Mouse (Mus musculus) liver, embryonic 15.5 days (tissue): ENCODE results near the gene Zfyve28. TPM values are rescaled to one million over a fixed set of nuclear protein-coding genes. Genes with fewer than 3 reads are reported as not detected.

Experiments used
- ATAC-seq: fragments of 200-750 bp; cut with Nextera tagmentation; 2 replicates; pipeline ENCODE4 v1.8.0; 2017; ENCODE audit warnings: moderate number of reproducible peaks, mild to moderate bottlenecking, moderate library complexity; ENCODE audit not compliant: insufficient read depth
- H3K27ac ChIP-seq: fragments of 300-500 bp; sonication (generic); replicated peaks from 2 replicates; pipeline ENCODE4 v1.5.1; 2015; ENCODE audit warnings: mild to moderate bottlenecking, inconsistent platforms
- H3K27me3 ChIP-seq: fragments of 300-500 bp; sonication (generic); 2 replicates; pipeline ENCODE4 v1.6.1; 2015; ENCODE audit warnings: mild to moderate bottlenecking, inconsistent platforms
- H3K36me3 ChIP-seq: fragments of 300-500 bp; sonication (generic); replicated peaks from 2 replicates; pipeline ENCODE4 v1.6.1; 2015; ENCODE audit warnings: moderate library complexity, mild to moderate bottlenecking, inconsistent platforms
- H3K4me1 ChIP-seq: fragments of 300-500 bp; sonication (generic); replicated peaks from 2 replicates; pipeline ENCODE4 v1.6.1; 2015; ENCODE audit warnings: inconsistent platforms
- H3K4me2 ChIP-seq: fragments of 300-500 bp; sonication (generic); 2 replicates; pipeline ENCODE4 v1.6.1; 2015; ENCODE audit warnings: moderate library complexity, mild to moderate bottlenecking, inconsistent platforms
- H3K4me3 ChIP-seq: fragments of 300-500 bp; sonication (generic); replicated peaks from 2 replicates; pipeline ENCODE4 v1.5.1; 2015; ENCODE audit warnings: mild to moderate bottlenecking, inconsistent platforms
- H3K9ac ChIP-seq: fragments of 300-500 bp; sonication (generic); 2 replicates; pipeline ENCODE4 v1.6.1; 2015; ENCODE audit warnings: moderate library complexity, mild to moderate bottlenecking, inconsistent platforms
- H3K9me3 ChIP-seq: fragments of 300-500 bp; sonication (generic); replicated peaks from 2 replicates; pipeline ENCODE4 v1.6.1; 2016; ENCODE audit warnings: inconsistent platforms
- WGBS: fragments of 180-500 bp; shearing (Covaris S2); methylation state at CpG from one replicate; pipeline ENCODE4 v1.1.7; 2015; ENCODE audit warnings: mixed read lengths; ENCODE audit not compliant: insufficient replicate concordance; 5-methylcytosine and 5-hydroxymethylcytosine counted together
- polyA plus RNA-seq: library from polyadenylated mRNA; unstranded; fragments of >200 nt; fragmentation: Nextera tagmentation; extraction: Ambion mirVana; gene quantifications from 2 replicates; pipeline ENCODE4 v1.2.1, GENCODE M21; 2015

The Zfyve28 gene
- polyA plus RNA-seq, 1 experiment from 2014 or later = 0.07 TPM

- Histone ChIP-seq H3K27ac (no peak overlapping the region), H3K4me2 (no peak overlapping the region)
- WGBS = 54% methylated on average over 1 of the region's 1 CpGs
Measured at GRCm38 (mm10) chr5:34189521-34189920, 98.7 kb downstream of the Zfyve28 start.

GRCm38 (mm10) chr5:34188856-34189255 lies 99.4 kb downstream of the Zfyve28 start:
- 49% methylated on average over 2 of the region's 2 CpGs for WGBS
- Histone ChIP-seq H3K9ac (no peak overlapping the region), H3K27ac (no peak overlapping the region), H3K9me3 (no peaks in the 10 kb centered on the region), H3K27me3 (no peaks in the 10 kb centered on the region), H3K4me3 (no peak overlapping the region), H3K36me3 (no peaks in the 10 kb centered on the region), H3K4me1 (peaks cover 37% of the 10 kb centered on the region), H3K4me2 (peak overlapping the region; percentile 100; the same call in 1 of the 2 replicates)
- ATAC-seq = no peak

More at GRCm38 (mm10) chr5:34189521-34189920, 98.7 kb downstream of the Zfyve28 start:
- ATAC-seq = no peak
- Histone ChIP-seq H3K4me3 (no peak overlapping the region), H3K9me3 (no peaks in the 10 kb centered on the region), H3K9ac (no peak overlapping the region), H3K36me3 (no peaks in the 10 kb centered on the region), H3K4me1 (peaks cover 37% of the 10 kb centered on the region), H3K27me3 (no peaks in the 10 kb centered on the region)

GRCm38 (mm10) chr5:34187601-34188316 lies 100.5 kb downstream of the Zfyve28 start, which contains the start of gene Mxd4:
Gene Mxd4, minus strand, starts transcription at chr5:34187720.
- H3K4me3 ChIP-seq = peak within 1 kb of the TSS; percentile 79
- H3K4me1 ChIP-seq = peaks cover 37% of the 10 kb centered on the region

GRCm38 (mm10) chr5:34186961-34187391 lies 101.3 kb downstream of the Zfyve28 start:
- H3K9me3 ChIP-seq = no peaks in the 10 kb centered on the region
- peak overlapping the region; percentile 69 for H3K9ac ChIP-seq
- no peaks in the 10 kb centered on the region for H3K27me3 ChIP-seq
- peak overlapping the region; percentile 100 for H3K4me2 ChIP-seq
- peak overlapping the region; percentile 79 for H3K4me3 ChIP-seq
- H3K27ac ChIP-seq = peak overlapping the region; percentile 90
- no peaks in the 10 kb centered on the region for H3K36me3 ChIP-seq
- 0% methylated on average over 42 of the region's 46 CpGs for WGBS
- H3K4me1 ChIP-seq = peaks cover 37% of the 10 kb centered on the region
- peak; percentile 11 for ATAC-seq

More at GRCm38 (mm10) chr5:34187601-34188316, 100.5 kb downstream of the Zfyve28 start, which contains the start of gene Mxd4:
- ATAC-seq = peak; percentile 96
- H3K9me3 ChIP-seq = no peaks in the 10 kb centered on the region
- peak within 1 kb of the TSS; percentile 69 for H3K9ac ChIP-seq
- H3K4me2 ChIP-seq = peak within 1 kb of the TSS; percentile 100
- H3K36me3 ChIP-seq = no peaks in the 10 kb centered on the region
- under 1% methylated on average over 60 of the region's 60 CpGs for WGBS
- no peaks in the 10 kb centered on the region for H3K27me3 ChIP-seq
- H3K27ac ChIP-seq = peak within 1 kb of the TSS; percentile 90

- H3K9ac ChIP-seq = peak overlapping the region; percentile 69; the same call in 1 of the 2 replicates
- peak overlapping the region; percentile 79 for H3K4me3 ChIP-seq
- 58% methylated on average over 2 of the region's 2 CpGs for WGBS
- no peak overlapping the region for H3K27ac ChIP-seq
- H3K9me3 ChIP-seq = no peaks in the 10 kb centered on the region
- peaks cover 37% of the 10 kb centered on the region for H3K4me1 ChIP-seq
- H3K36me3 ChIP-seq = no peaks in the 10 kb centered on the region
- H3K27me3 ChIP-seq = no peaks in the 10 kb centered on the region
- H3K4me2 ChIP-seq = peak overlapping the region; percentile 100
- no peak for ATAC-seq
Measured at GRCm38 (mm10) chr5:34186391-34186790, 101.9 kb downstream of the Zfyve28 start.

- H3K4me1 ChIP-seq = peaks cover 37% of the 10 kb centered on the region
- ATAC-seq = no peak
- H3K4me3 ChIP-seq = no peak overlapping the region
- H3K27me3 ChIP-seq = no peaks in the 10 kb centered on the region
- H3K4me2 ChIP-seq = peak overlapping the region; percentile 100
- no peak overlapping the region for H3K27ac ChIP-seq
- no peaks in the 10 kb centered on the region for H3K9me3 ChIP-seq
- H3K36me3 ChIP-seq = no peaks in the 10 kb centered on the region
- no peak overlapping the region for H3K9ac ChIP-seq
Measured at GRCm38 (mm10) chr5:34185791-34186190, 102.5 kb downstream of the Zfyve28 start.

- peaks cover 37% of the 10 kb centered on the region for H3K4me1 ChIP-seq
- H3K9me3 ChIP-seq = no peaks in the 10 kb centered on the region
- H3K4me2 ChIP-seq = no peak overlapping the region
- no peak overlapping the region for H3K9ac ChIP-seq
- H3K27ac ChIP-seq = no peak overlapping the region
- ATAC-seq = no peak
- H3K27me3 ChIP-seq = no peaks in the 10 kb centered on the region
- 0 out of 2 replicates have a peak, but pooled peaks cover 3% of the 10 kb centered on the region for H3K36me3 ChIP-seq
- WGBS = 62% methylated on average over 1 of the region's 1 CpGs
- H3K4me3 ChIP-seq = no peak overlapping the region
Measured at GRCm38 (mm10) chr5:34185051-34185580, 103.1 kb downstream of the Zfyve28 start.

GRCm38 (mm10) chr5:34183976-34184375 lies 104.3 kb downstream of the Zfyve28 start:
- no peak overlapping the region for H3K9ac ChIP-seq
- no peak overlapping the region for H3K27ac ChIP-seq
- WGBS = 64% methylated on average over 3 of the region's 3 CpGs
- H3K36me3 ChIP-seq = 0 out of 2 replicates have a peak, but pooled peaks cover 6% of the 10 kb centered on the region
- no peak for ATAC-seq
- no peaks in the 10 kb centered on the region for H3K27me3 ChIP-seq
- H3K4me3 ChIP-seq = no peak overlapping the region
- no peak overlapping the region for H3K4me2 ChIP-seq
- H3K4me1 ChIP-seq = peaks cover 33% of the 10 kb centered on the region
- H3K9me3 ChIP-seq = no peaks in the 10 kb centered on the region

- Histone ChIP-seq H3K4me1 (peaks cover 26% of the 10 kb centered on the region), H3K27me3 (no peaks in the 10 kb centered on the region), H3K9ac (no peak overlapping the region), H3K9me3 (no peaks in the 10 kb centered on the region), H3K4me3 (no peak overlapping the region), H3K4me2 (no peak overlapping the region), H3K27ac (no peak overlapping the region), H3K36me3 (0 out of 2 replicates have a peak, but pooled peaks cover 6% of the 10 kb centered on the region)
- WGBS = 78% methylated on average over 5 of the region's 5 CpGs
- ATAC-seq = no peak
Measured at GRCm38 (mm10) chr5:34183156-34183880, 104.9 kb downstream of the Zfyve28 start.

- Histone ChIP-seq H3K4me1 (peaks cover 21% of the 10 kb centered on the region), H3K9me3 (no peaks in the 10 kb centered on the region), H3K36me3 (0 out of 2 replicates have a peak, but pooled peaks cover 8% of the 10 kb centered on the region), H3K27me3 (no peaks in the 10 kb centered on the region), H3K9ac (no peak overlapping the region), H3K27ac (no peak overlapping the region), H3K4me2 (no peak overlapping the region), H3K4me3 (no peak overlapping the region)
- 50% methylated on average over 3 of the region's 3 CpGs for WGBS
- no peak for ATAC-seq
Measured at GRCm38 (mm10) chr5:34182486-34182885, 105.8 kb downstream of the Zfyve28 start.

- no peak overlapping the region for H3K9ac ChIP-seq
- H3K4me3 ChIP-seq = no peak overlapping the region
- no peaks in the 10 kb centered on the region for H3K27me3 ChIP-seq
- 73% methylated on average over 4 of the region's 4 CpGs for WGBS
- no peak overlapping the region for H3K27ac ChIP-seq
- H3K9me3 ChIP-seq = no peaks in the 10 kb centered on the region
- ATAC-seq = no peak
- no peak overlapping the region for H3K4me2 ChIP-seq
- H3K36me3 ChIP-seq = peaks cover 21% of the 10 kb centered on the region; the same call in 1 of the 2 replicates
- no peaks in the 10 kb centered on the region for H3K4me1 ChIP-seq
Measured at GRCm38 (mm10) chr5:34177821-34178220, 110.4 kb downstream of the Zfyve28 start.
